Mouse (Mus musculus) macrophage (primary cell): ENCODE results near the gene Uqcrh. TPM values are rescaled to one million over a fixed set of nuclear protein-coding genes. Genes with fewer than 3 reads are reported as not detected.

Source experiments
- H3K27ac ChIP-seq: fragments of 350-480 bp; formaldehyde crosslinking; 2 replicates; pipeline ENCODE4 v1.9.0; 2021
- H3K36me3 ChIP-seq: fragments of 350-480 bp; formaldehyde crosslinking; 2 replicates; pipeline ENCODE4 v1.9.0; 2021; ENCODE audit errors: inconsistent target
- H3K4me3 ChIP-seq: fragments of 350-480 bp; formaldehyde crosslinking; 2 replicates; pipeline ENCODE4 v1.9.0; 2021; ENCODE audit errors: inconsistent target
- H3K79me2 ChIP-seq: fragments of 350-480 bp; formaldehyde crosslinking; 2 replicates; pipeline ENCODE4 v1.9.0; 2021; ENCODE audit errors: inconsistent target
- WGBS: methylation state at CpG from one replicate; pipeline ENCODE4 v1.1.7; 2026; ENCODE audit warnings: inconsistent platforms; ENCODE audit not compliant: missing documents; 5-methylcytosine and 5-hydroxymethylcytosine counted together
- polyA plus RNA-seq: library from polyadenylated mRNA; stranded (reverse); fragments of 250-400 nt; gene quantifications from 3 replicates; pipeline ENCODE4 v1.2.4, GENCODE M21; 2018; ENCODE audit warnings: inconsistent platforms

The Uqcrh gene
- polyA plus RNA-seq, 1 experiment from 2014 or later = 405 TPM

DNA sequence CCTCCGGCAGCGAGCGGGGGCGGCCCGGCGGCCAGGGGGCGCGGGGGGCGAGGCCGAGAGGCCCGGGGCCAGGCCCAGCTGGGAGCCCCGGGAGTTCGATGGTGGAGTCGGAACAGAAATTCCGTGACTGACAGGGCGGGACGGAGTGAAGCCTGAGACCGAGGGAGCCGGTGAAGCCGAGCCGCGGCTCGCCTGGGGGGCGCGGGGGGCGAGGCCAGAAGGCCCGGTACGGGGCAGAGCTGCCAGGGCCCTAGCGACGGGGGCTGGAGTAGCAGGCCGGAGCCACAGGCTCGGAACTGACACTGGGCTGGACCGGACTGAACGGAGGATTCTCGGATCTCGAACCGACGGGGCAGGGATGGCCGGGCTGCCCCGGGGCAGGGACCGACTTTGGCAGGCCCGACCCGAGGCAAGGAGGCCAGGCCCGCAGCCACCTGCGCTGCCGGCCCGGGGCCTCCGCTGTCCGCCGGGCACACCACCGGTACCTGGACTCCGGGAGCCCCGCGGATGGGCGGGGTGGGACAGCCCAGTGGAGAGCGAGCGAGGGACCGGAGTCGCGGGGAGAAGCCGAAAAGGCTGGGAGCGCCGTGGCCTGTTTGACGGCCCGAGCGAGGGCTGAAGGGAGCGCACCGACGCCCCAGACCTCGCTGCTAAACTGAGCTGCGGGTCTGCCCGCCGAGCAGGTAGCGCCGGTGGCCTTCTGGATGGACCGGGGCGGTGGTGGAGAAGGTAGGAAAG, 929 bp upstream of the Uqcrh start:
- WGBS = under 1% methylated on average over 77 of the region's 77 CpGs
- H3K27ac ChIP-seq = peak overlapping the region; percentile 68; the same call in 1 of the 2 replicates
- peak overlapping the region; percentile 76 for H3K4me3 ChIP-seq
- peaks cover 8% of the 10 kb centered on the region for H3K36me3 ChIP-seq
- peaks cover 78% of the 10 kb centered on the region for H3K79me2 ChIP-seq

- H3K27ac ChIP-seq = peak overlapping the region; percentile 83
- peak overlapping the region; percentile 98 for H3K4me3 ChIP-seq
- H3K79me2 ChIP-seq = peaks cover 85% of the 10 kb centered on the region
- peaks cover 13% of the 10 kb centered on the region for H3K36me3 ChIP-seq
- WGBS = 2% methylated on average over 8 of the region's 8 CpGs
Observed at GRCm38 (mm10) chr4:116074145-116074675, 661 bp downstream of the Uqcrh start.

DNA sequence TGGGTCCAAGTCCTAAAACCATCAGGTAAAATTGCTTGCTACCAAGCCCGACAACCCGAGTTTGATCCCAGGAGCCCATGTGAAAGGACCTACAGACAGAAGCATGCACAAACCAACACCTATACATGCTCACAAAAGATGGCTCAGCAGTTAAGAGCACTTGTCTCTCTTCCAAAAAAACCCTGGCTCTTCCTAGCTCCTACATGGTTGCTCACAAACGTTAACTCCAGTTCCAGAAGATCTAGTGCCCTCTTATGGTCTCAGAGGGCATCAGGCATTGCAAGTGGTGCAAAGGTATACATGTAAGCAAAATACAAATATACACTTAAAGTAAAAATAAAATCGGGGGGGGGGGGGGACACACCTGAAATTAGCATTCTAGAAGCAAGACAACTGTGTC, 1.7 kb downstream of the Uqcrh start:
- no peak overlapping the region for H3K4me3 ChIP-seq
- WGBS = 48% methylated on average over 4 of the region's 4 CpGs

GRCm38 (mm10) chr4:116070116-116070515, 4.8 kb downstream of the Uqcrh start:
- Histone ChIP-seq H3K36me3 (peaks cover 37% of the 10 kb centered on the region), H3K27ac (no peak overlapping the region), H3K79me2 (peaks cover 53% of the 10 kb centered on the region), H3K4me3 (no peak overlapping the region)
- 45% methylated on average over 6 of the region's 6 CpGs for WGBS

More for the DNA sequence above, 1.7 kb downstream of the Uqcrh start:
- H3K27ac ChIP-seq = no peak overlapping the region
- peaks cover 74% of the 10 kb centered on the region for H3K79me2 ChIP-seq
- peaks cover 24% of the 10 kb centered on the region for H3K36me3 ChIP-seq

DNA sequence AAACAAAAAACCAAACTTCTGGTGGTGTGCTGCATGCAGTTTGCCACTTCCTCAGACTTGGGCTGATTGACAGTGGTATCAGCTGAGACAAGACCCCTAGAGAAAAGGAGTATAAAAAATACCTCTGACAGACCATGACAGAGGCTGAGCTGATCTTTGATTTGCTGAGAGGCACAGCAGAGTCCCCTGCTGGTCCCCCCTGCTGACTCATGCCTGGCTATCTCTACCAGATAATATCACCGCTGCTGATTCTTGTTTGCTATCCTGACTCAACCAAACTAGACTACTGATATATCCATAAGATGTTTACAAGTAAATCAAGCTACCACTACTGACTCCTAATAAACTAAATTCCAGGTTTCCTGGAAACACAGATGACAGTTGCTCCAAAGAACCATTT, 11.0 kb downstream of the Uqcrh start:
- Histone ChIP-seq H3K36me3 (peaks cover 20% of the 10 kb centered on the region), H3K79me2 (no peaks in the 10 kb centered on the region), H3K4me3 (no peak overlapping the region), H3K27ac (no peak overlapping the region)
- 71% methylated on average over 1 of the region's 1 CpGs for WGBS

- Histone ChIP-seq H3K79me2 (no peaks in the 10 kb centered on the region), H3K4me3 (no peak overlapping the region), H3K36me3 (no peaks in the 10 kb centered on the region), H3K27ac (no peak overlapping the region)
- 88% methylated on average over 5 of the region's 5 CpGs for WGBS
Observed at GRCm38 (mm10) chr4:116059012-116059726, 15.7 kb downstream of the Uqcrh start.

- H3K27ac ChIP-seq = no peak overlapping the region
- no peaks in the 10 kb centered on the region for H3K36me3 ChIP-seq
- H3K4me3 ChIP-seq = no peak overlapping the region
- no peaks in the 10 kb centered on the region for H3K79me2 ChIP-seq
- WGBS = 22% methylated on average over 1 of the region's 1 CpGs
Observed at GRCm38 (mm10) chr4:116057559-116057958, 17.3 kb downstream of the Uqcrh start.

DNA sequence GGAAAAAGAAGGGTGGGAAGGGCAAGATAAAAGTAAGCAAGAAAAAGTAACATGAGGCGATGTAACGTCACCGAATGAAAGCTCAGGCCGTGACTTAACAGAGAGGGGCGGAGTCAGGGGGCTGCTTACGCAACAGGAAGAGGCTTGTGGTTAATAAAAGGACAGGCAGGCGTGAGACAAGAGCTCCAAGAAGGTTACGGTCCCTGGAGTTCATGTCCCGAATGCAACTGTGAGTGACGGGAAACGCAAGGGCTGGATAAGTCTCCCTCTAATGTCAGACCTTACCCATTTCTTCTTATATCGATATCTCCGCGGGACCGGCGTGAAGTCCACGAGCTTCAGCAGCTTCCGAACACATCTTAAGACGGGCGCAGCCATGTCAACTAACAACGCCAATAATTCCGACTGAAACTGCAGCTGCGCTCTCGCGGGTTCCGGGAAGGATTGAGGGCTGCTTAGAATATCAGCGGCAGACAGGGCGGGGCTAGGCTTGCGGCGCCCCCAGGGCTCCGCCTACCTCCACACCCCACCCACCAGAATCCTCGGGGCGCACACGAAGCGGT, 21.4 kb downstream of the Uqcrh start, which contains the start of gene Nsun4:
Gene Nsun4 (minus strand): TSS at position 478 of the 563 bp plus-strand sequence.
- Histone ChIP-seq H3K36me3 (no peaks in the 10 kb centered on the region), H3K79me2 (no peaks in the 10 kb centered on the region), H3K27ac (peak within 1 kb of the TSS; percentile 78), H3K4me3 (peak within 1 kb of the TSS; percentile 56)
- under 1% methylated on average over 35 of the region's 35 CpGs for WGBS

DNA sequence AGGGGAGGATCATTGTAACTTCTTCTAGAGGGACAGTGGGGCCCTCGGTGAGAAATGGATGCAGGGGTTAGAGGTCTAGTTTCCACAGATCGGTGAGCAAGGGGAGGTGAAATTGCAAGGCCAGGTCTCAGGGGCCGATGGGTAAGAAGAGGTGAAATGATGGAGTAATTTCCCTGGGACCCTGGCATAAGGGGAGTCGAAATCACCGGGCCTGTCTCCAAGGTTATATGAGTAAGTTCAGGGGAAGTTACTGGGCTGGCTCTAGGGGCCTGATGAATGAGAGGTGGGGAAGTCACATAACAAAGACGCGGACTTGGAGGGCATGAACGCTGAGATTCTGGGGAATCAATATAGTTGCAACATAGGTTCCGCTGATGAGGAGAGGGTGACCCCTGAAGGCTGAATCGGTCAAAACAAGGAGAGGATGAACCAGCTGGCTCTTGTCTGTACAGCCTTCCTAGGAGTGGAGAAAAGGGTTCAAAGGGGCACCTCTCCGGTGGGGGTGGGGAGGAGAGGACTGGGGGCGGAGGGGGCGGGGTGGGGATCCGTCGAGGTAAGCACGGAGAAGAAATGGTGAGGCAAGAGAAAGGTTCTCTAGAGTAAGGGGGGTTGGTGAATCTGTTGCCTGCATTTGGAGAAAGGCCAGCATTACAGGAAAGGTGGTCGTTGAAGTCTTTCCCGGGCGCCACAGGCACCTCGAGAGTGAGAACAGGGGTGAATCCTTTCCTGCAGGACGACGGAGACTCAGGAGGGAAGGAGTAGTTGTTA, 22.2 kb downstream of the Uqcrh start:
- H3K4me3 ChIP-seq = peak overlapping the region; percentile 56
- WGBS = 9% methylated on average over 19 of the region's 22 CpGs
- no peaks in the 10 kb centered on the region for H3K79me2 ChIP-seq
- no peaks in the 10 kb centered on the region for H3K36me3 ChIP-seq
- peak overlapping the region; percentile 78 for H3K27ac ChIP-seq

GRCm38 (mm10) chr4:116049211-116049610, 25.7 kb downstream of the Uqcrh start:
- Histone ChIP-seq H3K4me3 (no peak overlapping the region), H3K27ac (no peak overlapping the region), H3K36me3 (peaks cover 4% of the 10 kb centered on the region; the same call in 1 of the 2 replicates), H3K79me2 (no peaks in the 10 kb centered on the region)
- 94% methylated on average over 3 of the region's 3 CpGs for WGBS

GRCm38 (mm10) chr4:116048130-116048920, 26.5 kb downstream of the Uqcrh start:
- H3K36me3 ChIP-seq = peaks cover 5% of the 10 kb centered on the region; the same call in 1 of the 2 replicates
- H3K79me2 ChIP-seq = no peaks in the 10 kb centered on the region
- no peak overlapping the region for H3K27ac ChIP-seq
- 88% methylated on average over 7 of the region's 7 CpGs for WGBS
- H3K4me3 ChIP-seq = no peak overlapping the region

GRCm38 (mm10) chr4:116047681-116048080, 27.2 kb downstream of the Uqcrh start:
- 67% methylated on average over 1 of the region's 1 CpGs for WGBS
- Histone ChIP-seq H3K79me2 (no peaks in the 10 kb centered on the region), H3K36me3 (peaks cover 5% of the 10 kb centered on the region; the same call in 1 of the 2 replicates), H3K27ac (no peak overlapping the region), H3K4me3 (no peak overlapping the region)

GRCm38 (mm10) chr4:116046604-116047003, 28.3 kb downstream of the Uqcrh start:
- Histone ChIP-seq H3K27ac (no peak overlapping the region), H3K79me2 (no peaks in the 10 kb centered on the region), H3K36me3 (peaks cover 5% of the 10 kb centered on the region; the same call in 1 of the 2 replicates), H3K4me3 (no peak overlapping the region)
- WGBS = 100% methylated on average over 2 of the region's 2 CpGs
